Mouse (Mus musculus): ENCODE data around the gene Samd4b. TPM values are rescaled to one million over a fixed set of nuclear protein-coding genes. Genes with fewer than 3 reads are reported as not detected.
A peak's percentile ranks its signal among the peaks of the same experiment; 100 is the strongest.

The Samd4b gene
- polyA plus RNA-seq, 1 experiment: 93.9 TPM

GRCm38 (mm10) chr7:28492310-28492709, 105.6 kb downstream of the Samd4b start:
- no peak for TF ChIP-seq CTCF (IDR thresholded peaks at IDR 0.05; ENCODE audit: insufficient read depth, low read length)
- no peak for TF ChIP-seq POLR2A (IDR thresholded peaks at IDR 0.05; ENCODE audit: borderline replicate concordance, extremely low read depth, low read depth, low read length)
- 90% methylated on average over 8 of the region's 8 CpGs for WGBS
- DNase-seq: no peak
- H3K4me3 ChIP-seq (replicated peaks; ENCODE audit: extremely low read depth, low read depth, low read length): no peak overlapping the region
- H3K4me1 ChIP-seq (ENCODE audit: control insufficient read depth, insufficient read depth, low read length): no peaks in the 10 kb centered on the region

- TF ChIP-seq CTCF (IDR thresholded peaks at IDR 0.05; ENCODE audit: insufficient read depth, low read length): no peak
- no peak for TF ChIP-seq POLR2A (IDR thresholded peaks at IDR 0.05; ENCODE audit: borderline replicate concordance, extremely low read depth, low read depth, low read length)
- 38% methylated on average over 14 of the region's 14 CpGs for WGBS
- Histone ChIP-seq H3K4me3 (replicated peaks; ENCODE audit: extremely low read depth, low read depth, low read length) (no peak overlapping the region), H3K4me1 (ENCODE audit: control insufficient read depth, insufficient read depth, low read length) (no peaks in the 10 kb centered on the region)
- DNase-seq: no peak
These were observed 107.0 kb downstream of the Samd4b start for GRCm38 (mm10) chr7:28490903-28491302.

GRCm38 (mm10) chr7:28490410-28490809, 107.5 kb downstream of the Samd4b start:
- H3K4me1 ChIP-seq (ENCODE audit: control insufficient read depth, insufficient read depth, low read length): no peaks in the 10 kb centered on the region
- peak; percentile 64 for TF ChIP-seq CTCF (IDR thresholded peaks at IDR 0.05; ENCODE audit: insufficient read depth, low read length)
- TF ChIP-seq POLR2A (IDR thresholded peaks at IDR 0.05; ENCODE audit: borderline replicate concordance, extremely low read depth, low read depth, low read length): no peak
- H3K4me3 ChIP-seq (replicated peaks; ENCODE audit: extremely low read depth, low read depth, low read length): no peak overlapping the region
- WGBS: 6% methylated on average over 10 of the region's 10 CpGs
- DNase-seq: peak; percentile 53

GRCm38 (mm10) chr7:28488030-28488491, 109.9 kb downstream of the Samd4b start:
- no peak for TF ChIP-seq POLR2A (IDR thresholded peaks at IDR 0.05; ENCODE audit: borderline replicate concordance, extremely low read depth, low read depth, low read length)

GRCm38 (mm10) chr7:28484192-28484591, 113.8 kb downstream of the Samd4b start:
- Histone ChIP-seq H3K4me1 (ENCODE audit: control insufficient read depth, insufficient read depth, low read length) (no peaks in the 10 kb centered on the region), H3K4me3 (replicated peaks; ENCODE audit: extremely low read depth, low read depth, low read length) (no peak overlapping the region)
- no peak for TF ChIP-seq POLR2A (IDR thresholded peaks at IDR 0.05; ENCODE audit: borderline replicate concordance, extremely low read depth, low read depth, low read length)
- TF ChIP-seq CTCF (IDR thresholded peaks at IDR 0.05; ENCODE audit: insufficient read depth, low read length): no peak
- no peak for DNase-seq
- 40% methylated on average over 4 of the region's 4 CpGs for WGBS

More at GRCm38 (mm10) chr7:28488030-28488491, 109.9 kb downstream of the Samd4b start:
- Histone ChIP-seq H3K4me3 (replicated peaks; ENCODE audit: extremely low read depth, low read depth, low read length) (no peak overlapping the region), H3K4me1 (ENCODE audit: control insufficient read depth, insufficient read depth, low read length) (no peaks in the 10 kb centered on the region)
- WGBS: 4% methylated on average over 16 of the region's 16 CpGs
- peak; percentile 33 for DNase-seq

GRCm38 (mm10) chr7:28482854-28483253, 115.1 kb downstream of the Samd4b start:
- TF ChIP-seq CTCF (IDR thresholded peaks at IDR 0.05; ENCODE audit: insufficient read depth, low read length): no peak
- TF ChIP-seq POLR2A (IDR thresholded peaks at IDR 0.05; ENCODE audit: borderline replicate concordance, extremely low read depth, low read depth, low read length): no peak
- WGBS: 77% methylated on average over 11 of the region's 11 CpGs
- no peak for DNase-seq
- H3K4me3 ChIP-seq (replicated peaks; ENCODE audit: extremely low read depth, low read depth, low read length): no peak overlapping the region
- H3K4me1 ChIP-seq (ENCODE audit: control insufficient read depth, insufficient read depth, low read length): no peaks in the 10 kb centered on the region

GRCm38 (mm10) chr7:28478854-28479253, 119.1 kb downstream of the Samd4b start:
- Histone ChIP-seq H3K4me3 (replicated peaks; ENCODE audit: extremely low read depth, low read depth, low read length) (no peak overlapping the region), H3K4me1 (ENCODE audit: control insufficient read depth, insufficient read depth, low read length) (no peaks in the 10 kb centered on the region)
- no peak for DNase-seq
- TF ChIP-seq POLR2A (IDR thresholded peaks at IDR 0.05; ENCODE audit: borderline replicate concordance, extremely low read depth, low read depth, low read length) (no peak), CTCF (IDR thresholded peaks at IDR 0.05; ENCODE audit: insufficient read depth, low read length) (no peak)
- WGBS: 5% methylated on average over 8 of the region's 8 CpGs

- DNase-seq: no peak
- TF ChIP-seq CTCF (IDR thresholded peaks at IDR 0.05; ENCODE audit: insufficient read depth, low read length): no peak
- TF ChIP-seq POLR2A (IDR thresholded peaks at IDR 0.05; ENCODE audit: borderline replicate concordance, extremely low read depth, low read depth, low read length): no peak
- no peak overlapping the region for H3K4me3 ChIP-seq (replicated peaks; ENCODE audit: extremely low read depth, low read depth, low read length)
- H3K4me1 ChIP-seq (ENCODE audit: control insufficient read depth, insufficient read depth, low read length): no peaks in the 10 kb centered on the region
- WGBS: 86% methylated on average over 5 of the region's 5 CpGs
These were observed 120.6 kb downstream of the Samd4b start for GRCm38 (mm10) chr7:28477363-28477762.

- WGBS: 82% methylated on average over 6 of the region's 6 CpGs
- Histone ChIP-seq H3K4me3 (replicated peaks; ENCODE audit: extremely low read depth, low read depth, low read length) (no peak overlapping the region), H3K4me1 (ENCODE audit: control insufficient read depth, insufficient read depth, low read length) (no peaks in the 10 kb centered on the region)
- no peak for TF ChIP-seq CTCF (IDR thresholded peaks at IDR 0.05; ENCODE audit: insufficient read depth, low read length)
- TF ChIP-seq POLR2A (IDR thresholded peaks at IDR 0.05; ENCODE audit: borderline replicate concordance, extremely low read depth, low read depth, low read length): no peak
- no peak for DNase-seq
These were observed 121.8 kb downstream of the Samd4b start for GRCm38 (mm10) chr7:28476191-28476590.

- TF ChIP-seq CTCF (IDR thresholded peaks at IDR 0.05; ENCODE audit: insufficient read depth, low read length) (no peak), POLR2A (IDR thresholded peaks at IDR 0.05; ENCODE audit: borderline replicate concordance, extremely low read depth, low read depth, low read length) (no peak)
- 6% methylated on average over 62 of the region's 63 CpGs for WGBS
- Histone ChIP-seq H3K4me3 (replicated peaks; ENCODE audit: extremely low read depth, low read depth, low read length) (peak overlapping the region; percentile 35), H3K4me1 (ENCODE audit: control insufficient read depth, insufficient read depth, low read length) (no peaks in the 10 kb centered on the region)
- DNase-seq: peak; percentile 53
These were observed 130.7 kb downstream of the Samd4b start for GRCm38 (mm10) chr7:28467213-28467751.

All from lung, adult 2 months (tissue).